Mouse (Mus musculus): ENCODE results near the gene Olfml3.

The Olfml3 gene

GRCm38 (mm10) chr3:103739329-103739728, 1.5 kb upstream of the Olfml3 start, which contains the start of gene Gm10964:
TSS of gene Gm10964 (plus strand) at chr3:103739366.
- DNase-seq, result no peak

GRCm38 (mm10) chr3:103737061-103737754, 593 bp downstream of the Olfml3 start:
- DNase-seq, result peak; percentile 12

DNA sequence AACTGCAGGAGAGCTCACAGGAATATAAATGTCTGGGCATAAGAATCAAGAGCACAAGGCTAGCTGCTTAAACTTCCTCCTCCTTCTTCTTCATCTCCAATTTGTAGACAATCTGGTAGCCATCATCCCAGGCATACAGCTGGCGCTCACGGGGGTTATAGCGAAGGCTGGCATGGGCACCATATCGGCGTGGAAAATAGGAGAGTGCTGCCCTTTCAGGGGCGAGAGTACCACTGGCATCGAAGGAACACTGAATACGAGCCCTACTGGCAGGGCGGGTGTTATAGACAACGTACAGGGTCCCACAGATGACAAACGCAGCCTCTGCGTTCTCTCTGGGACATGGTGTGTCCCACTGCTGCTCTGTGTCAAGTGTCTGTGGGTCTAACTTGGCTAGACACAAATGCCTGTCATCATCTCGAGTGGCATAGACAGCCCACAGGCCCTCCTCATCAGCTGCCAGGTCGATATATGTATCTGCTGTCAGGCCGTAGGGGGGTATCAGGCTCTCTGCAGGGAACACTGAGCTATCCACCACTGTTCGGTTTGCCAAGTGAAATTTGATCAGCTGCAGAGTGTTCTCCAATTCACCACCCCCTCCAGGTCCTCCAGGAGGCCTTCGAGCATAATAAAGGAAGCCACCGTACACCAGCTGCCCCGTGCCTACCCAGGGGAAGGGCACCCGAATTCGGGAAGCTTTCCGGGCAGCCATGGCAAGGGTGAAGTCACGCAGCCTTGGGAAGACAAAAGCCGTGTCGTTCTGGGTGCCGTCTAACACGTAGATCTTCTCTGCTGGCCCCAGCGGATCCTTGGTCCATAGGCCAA, 1.8 kb downstream of the Olfml3 start:
- no peak for DNase-seq

DNA sequence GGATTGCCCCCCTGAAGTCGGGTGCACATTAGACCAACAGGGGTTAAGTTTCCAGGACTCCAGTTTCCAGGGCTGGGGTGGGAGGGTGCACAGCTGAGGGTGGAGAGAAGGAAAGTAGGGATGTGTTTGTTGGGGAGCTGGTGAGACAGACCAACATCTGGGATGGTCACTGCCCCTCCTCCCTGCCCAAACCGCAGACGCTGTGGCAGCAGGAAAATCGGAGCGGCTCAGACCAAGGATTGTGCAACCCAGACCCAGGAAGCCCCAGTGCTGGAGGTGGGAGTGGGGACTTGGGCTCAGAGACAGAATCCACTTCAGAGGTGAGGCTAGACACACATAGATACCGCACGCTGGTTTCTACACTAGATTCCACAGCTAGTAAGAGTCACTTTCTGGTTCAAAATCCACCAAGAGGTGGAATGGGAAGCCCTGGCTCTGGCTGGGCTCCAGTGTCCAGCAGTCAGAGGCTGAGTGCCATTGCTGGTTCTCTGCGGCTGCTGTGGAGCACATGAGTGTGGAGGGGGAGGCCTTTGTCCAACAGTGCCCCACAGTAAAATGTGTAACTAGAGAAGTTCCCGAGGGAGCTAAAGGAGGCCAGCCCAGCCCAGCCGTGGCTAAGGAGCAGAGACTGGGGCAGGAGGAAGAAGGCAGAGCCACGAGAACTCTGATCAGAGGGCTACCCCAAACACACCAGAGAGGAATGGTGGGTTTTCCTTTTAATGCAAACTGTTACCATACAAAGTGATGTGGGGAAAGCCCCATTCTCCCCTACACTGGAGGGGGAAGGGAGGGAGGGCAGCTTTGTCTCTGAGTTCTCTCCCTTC, 2.9 kb downstream of the Olfml3 start:
- no peak for DNase-seq

DNA sequence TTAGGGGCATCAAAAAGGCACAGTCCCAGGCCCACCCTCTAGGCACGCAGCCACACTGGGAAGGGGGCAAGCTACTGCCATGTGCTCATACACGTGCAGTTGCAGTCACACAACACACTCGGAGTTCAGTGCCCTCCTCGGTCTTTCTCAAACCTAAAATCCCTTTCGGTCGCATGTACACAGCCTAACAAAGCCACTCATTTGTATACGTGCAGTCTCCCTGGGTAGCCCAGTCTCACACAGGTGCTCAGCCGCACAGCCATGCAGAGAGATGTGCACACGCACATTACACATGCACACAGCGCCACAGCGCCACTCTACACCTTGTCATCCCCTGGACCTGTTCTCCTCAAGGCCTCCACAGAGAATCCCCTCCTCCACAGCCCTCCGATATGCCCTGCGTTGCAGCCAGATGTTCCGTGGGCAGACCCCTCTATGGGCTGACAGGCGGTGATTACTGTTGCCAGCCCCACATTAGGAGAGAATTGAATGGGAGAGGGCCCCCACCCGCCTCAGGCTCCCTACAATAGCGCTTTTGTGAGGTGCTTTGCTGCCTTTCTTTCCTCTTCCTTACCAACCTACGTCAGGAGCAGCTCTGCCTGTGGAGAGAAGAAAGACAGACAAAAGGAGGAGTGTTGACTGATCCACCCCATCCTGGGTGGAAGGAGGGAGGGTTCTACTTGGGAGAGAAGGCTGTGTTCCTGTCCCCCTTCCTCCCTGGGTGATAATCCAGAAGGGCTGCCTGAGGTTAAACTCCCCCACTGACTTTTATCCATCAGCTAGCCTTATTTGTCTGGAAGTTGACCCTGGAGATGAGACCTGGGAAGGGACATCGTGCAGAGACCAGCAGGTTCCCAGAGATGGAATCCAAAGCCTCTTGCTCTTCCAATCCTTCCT, 3.8 kb downstream of the Olfml3 start:
- no peak for DNase-seq

GRCm38 (mm10) chr3:103733176-103733575, 4.6 kb downstream of the Olfml3 start:
- DNase-seq, result no peak

GRCm38 (mm10) chr3:103732116-103732515, 5.7 kb downstream of the Olfml3 start:
- no peak for DNase-seq

GRCm38 (mm10) chr3:103729850-103730249, 8.0 kb downstream of the Olfml3 start:
- no peak for DNase-seq

GRCm38 (mm10) chr3:103727813-103728326, 9.9 kb downstream of the Olfml3 start:
- no peak for DNase-seq

DNA sequence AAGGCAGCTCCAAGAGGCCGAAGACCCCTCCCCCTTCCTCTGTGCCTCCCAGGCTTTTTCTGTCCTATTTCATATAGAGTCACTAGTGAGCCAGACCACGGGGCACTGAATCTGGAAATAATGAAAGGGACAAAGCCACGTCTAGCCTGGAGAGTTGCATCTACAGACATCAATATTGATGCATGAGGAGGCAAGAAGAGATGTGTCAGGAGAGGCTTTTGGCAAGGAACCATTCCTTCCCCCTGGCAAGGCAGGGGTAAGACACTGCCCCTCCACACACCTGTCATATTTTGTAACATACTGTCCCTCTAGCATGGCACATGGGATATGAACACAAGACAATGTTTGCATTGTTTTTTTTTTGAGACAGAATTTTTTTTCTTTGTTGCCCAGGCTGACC, 11.2 kb downstream of the Olfml3 start:
- DNase-seq, result no peak

- no peak for DNase-seq
Observed at GRCm38 (mm10) chr3:103724137-103724536, 13.7 kb downstream of the Olfml3 start.

DNA sequence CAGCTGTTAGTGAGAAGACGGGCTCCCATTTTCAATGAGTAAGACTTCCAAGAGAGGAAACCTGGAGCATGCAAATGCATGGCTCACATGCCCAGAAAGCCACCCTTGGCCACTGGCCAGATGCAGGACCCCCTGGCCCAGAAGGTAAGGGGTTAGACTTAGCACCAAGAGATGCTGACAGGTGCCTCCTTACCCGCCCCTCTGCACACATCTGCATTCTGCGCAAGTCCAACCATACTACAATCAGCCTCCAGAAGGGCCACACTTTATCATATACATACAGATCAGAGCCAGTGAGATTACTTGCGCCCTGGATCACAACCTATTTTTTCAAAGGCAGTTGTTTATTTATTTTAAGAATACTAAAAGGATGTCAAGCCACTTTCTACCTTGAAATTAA, 19.1 kb downstream of the Olfml3 start:
- no peak for DNase-seq

DNA sequence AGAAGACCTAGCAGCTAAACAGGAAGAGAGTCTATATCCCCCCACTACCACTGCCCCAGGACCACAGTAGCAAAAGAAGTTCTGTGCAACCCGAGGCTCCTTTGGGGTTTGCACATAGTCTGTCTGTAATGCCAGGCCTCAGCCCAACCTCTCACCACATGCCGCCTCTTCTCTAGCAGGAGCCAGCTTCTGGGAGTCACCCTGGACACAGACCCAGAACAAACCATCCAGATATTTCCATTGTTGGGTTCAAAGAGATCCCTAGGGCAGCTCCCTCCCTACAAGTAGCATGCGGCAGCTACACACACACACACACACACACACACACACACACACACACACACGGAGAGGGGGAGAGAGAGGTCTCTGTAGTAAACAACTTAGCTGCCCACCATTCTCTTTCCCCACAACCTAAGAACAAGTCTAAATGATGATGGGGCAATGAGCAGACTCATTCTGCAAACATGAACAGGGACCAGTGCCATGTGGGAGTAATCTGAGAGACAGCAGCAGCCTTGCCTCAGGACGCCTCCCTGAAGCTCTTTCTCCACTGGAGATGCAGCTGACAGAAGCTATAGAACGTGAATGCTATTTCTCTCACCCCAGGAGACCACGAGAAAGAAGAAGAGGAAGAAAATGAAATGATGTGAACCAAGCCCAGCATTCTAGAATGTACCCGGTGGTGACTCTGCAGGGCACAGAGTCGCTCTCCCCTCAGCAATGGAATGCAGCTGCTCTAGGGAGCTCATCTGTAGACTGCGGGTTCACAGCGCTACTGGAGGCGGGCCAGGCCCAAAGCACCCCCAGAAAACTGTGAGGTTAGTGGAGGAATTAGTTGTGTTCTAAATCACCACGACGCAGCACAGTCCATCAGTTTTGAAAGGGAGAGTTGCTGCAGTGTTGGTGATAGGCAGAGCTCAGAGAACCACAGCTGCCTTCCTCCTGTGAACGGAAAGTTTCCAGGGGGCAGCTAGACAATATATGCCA, 20.7 kb downstream of the Olfml3 start:
- no peak for DNase-seq

- DNase-seq, result peak; percentile 31
Observed at GRCm38 (mm10) chr3:103715762-103716693, 21.8 kb downstream of the Olfml3 start.

GRCm38 (mm10) chr3:103714942-103715341, 22.9 kb downstream of the Olfml3 start:
- peak; percentile 36 for DNase-seq

DNA sequence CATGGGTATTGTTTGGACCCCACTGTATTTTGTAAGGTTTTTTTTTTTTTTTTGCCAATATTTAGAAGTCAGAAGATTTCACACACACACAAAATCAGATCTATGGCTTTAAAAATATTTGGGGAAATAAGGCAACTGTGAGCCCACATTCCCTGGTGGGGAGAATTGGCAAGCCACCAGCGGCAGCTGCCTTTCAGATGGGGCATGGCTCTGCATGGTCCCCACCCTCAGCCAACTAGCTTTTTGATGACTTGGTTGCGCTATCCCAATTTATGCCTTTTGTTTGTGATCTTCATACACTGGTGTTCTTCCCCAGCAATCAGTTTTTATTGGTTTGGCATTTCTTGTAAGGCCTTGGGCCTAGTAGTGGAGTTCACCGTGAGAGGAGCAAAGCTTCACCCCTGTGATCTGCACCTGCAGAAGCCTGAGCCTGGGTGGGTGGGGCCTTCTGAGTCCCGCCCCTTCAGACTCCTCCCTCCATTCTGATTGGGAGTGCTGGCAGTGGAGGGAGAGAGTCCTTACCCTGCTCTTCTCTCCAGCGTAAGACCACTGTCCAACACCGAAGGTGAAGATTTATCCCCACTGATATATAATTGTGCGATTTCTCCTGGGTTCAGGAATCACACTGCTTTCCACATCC, 23.4 kb downstream of the Olfml3 start:
- peak; percentile 56 for DNase-seq

DNA sequence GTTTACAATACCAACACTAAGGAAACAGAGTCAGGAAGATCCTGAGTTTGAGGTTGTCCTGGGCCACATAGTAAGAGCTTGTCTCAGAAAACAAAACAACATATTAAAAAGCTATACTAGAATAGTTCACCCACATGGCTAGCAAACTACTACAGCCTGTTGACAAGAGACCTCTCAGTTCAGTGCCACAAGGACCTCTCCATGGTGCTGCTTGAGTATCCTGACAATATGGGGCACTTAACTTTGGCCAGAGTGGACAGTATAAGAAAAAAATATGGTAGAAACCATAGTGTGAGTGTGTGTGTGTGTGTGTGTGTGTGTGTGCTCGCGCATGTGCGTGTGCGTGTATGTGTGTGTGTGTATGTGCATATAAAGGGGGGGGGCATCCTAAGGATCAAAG, 25.6 kb downstream of the Olfml3 start:
- no peak for DNase-seq

DNA sequence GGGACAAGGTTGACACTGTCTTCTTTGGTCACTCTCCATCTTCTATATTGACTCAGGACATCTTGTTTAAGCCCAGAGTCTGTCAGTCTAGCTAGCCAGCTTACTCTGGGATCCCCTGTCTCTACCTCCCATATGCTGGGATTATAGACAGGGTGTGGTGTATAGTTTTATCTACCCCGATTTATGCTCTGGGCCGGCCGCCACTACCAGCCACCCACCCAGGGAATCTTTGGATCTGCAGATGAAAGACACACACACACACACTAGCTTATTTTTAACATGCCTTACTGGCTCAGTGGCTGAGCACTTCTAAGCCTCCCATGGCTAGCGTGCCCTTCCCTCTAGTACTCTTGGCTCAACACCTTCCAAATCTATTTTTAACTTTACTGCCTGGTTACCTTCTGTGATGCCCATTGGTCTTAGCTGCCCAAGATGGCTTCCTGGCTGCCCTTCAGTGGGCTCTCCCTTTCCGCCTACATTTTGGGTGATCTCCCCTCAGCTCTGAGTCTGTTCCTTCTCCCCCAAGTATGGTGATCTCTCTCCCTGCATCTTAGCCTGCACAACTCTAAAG, 28.2 kb downstream of the Olfml3 start:
- DNase-seq, result no peak

DNA sequence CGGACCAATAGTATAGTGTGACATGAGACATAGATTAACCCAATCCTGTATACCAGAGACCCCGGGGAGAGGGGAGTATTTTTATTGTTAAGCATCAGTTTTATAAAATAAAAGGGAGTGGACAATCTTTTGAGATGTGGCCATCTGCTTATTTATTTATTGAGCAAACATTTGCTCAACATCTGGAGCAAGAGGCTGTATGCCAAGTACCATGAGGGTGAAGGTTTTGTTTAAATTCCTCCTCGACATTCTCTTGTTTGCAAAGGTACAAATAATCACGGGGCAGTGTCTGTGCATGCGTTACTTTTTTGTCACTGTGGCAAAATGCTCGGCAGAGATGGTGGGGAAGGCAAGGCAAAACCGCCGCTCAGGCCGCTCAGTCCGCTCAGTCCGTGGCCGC, 32.4 kb downstream of the Olfml3 start:
- DNase-seq, result no peak

Data from thymus, postnatal 25 days (tissue).